Mouse (Mus musculus) testis, postnatal 14 days (tissue): ENCODE results near the gene Vac14.
"Not testable (repeated sequence)": the region's sequence is repeated elsewhere in the genome, so short reads cannot be mapped to it uniquely, and the experiment has no call there.

ENCODE experiments used
- DNase-seq: peaks from one replicate; pipeline ENCODE4 v3.0.0; 2021; ENCODE audit warnings: low spot score

The Vac14 gene

GRCm38 (mm10) chr8:110648577-110648976 is 30.2 kb downstream of the Vac14 start:
- DNase-seq: no peak

GRCm38 (mm10) chr8:110649286-110649685 is 30.9 kb downstream of the Vac14 start:
- DNase-seq: no peak

- DNase-seq: peak; percentile 70
These were observed 32.5 kb downstream of the Vac14 start for GRCm38 (mm10) chr8:110650838-110651237.

GRCm38 (mm10) chr8:110651847-110652246 is 33.5 kb downstream of the Vac14 start:
- no peak for DNase-seq

- no peak for DNase-seq
These were observed 36.0 kb downstream of the Vac14 start for GRCm38 (mm10) chr8:110654075-110655060.

- DNase-seq: no peak
These were observed 37.4 kb downstream of the Vac14 start for GRCm38 (mm10) chr8:110655827-110656226.

- DNase-seq: no peak
These were observed 39.3 kb downstream of the Vac14 start for GRCm38 (mm10) chr8:110657661-110658060.

- peak; percentile 24 for DNase-seq
These were observed 41.7 kb downstream of the Vac14 start for GRCm38 (mm10) chr8:110660121-110660520.

GRCm38 (mm10) chr8:110662545-110662944 is 44.2 kb downstream of the Vac14 start:
- no peak for DNase-seq

GRCm38 (mm10) chr8:110663015-110663742 is 44.8 kb downstream of the Vac14 start:
- DNase-seq: no peak

GRCm38 (mm10) chr8:110664202-110664896 is 46.0 kb downstream of the Vac14 start:
- peak; percentile 25 for DNase-seq

- DNase-seq: no peak
These were observed 46.6 kb downstream of the Vac14 start for GRCm38 (mm10) chr8:110665000-110665399.

- DNase-seq: not testable (repeated sequence)
These were observed 49.3 kb downstream of the Vac14 start for GRCm38 (mm10) chr8:110667590-110668177.

GRCm38 (mm10) chr8:110669932-110670628 is 51.7 kb downstream of the Vac14 start:
- DNase-seq: no peak

- DNase-seq: no peak
These were observed 52.9 kb downstream of the Vac14 start for GRCm38 (mm10) chr8:110671309-110671708.

GRCm38 (mm10) chr8:110672133-110672532 is 53.7 kb downstream of the Vac14 start:
- DNase-seq: no peak

- no peak for DNase-seq
These were observed 54.8 kb downstream of the Vac14 start for GRCm38 (mm10) chr8:110673168-110673567.

GRCm38 (mm10) chr8:110674589-110674988 is 56.2 kb downstream of the Vac14 start:
- no peak for DNase-seq

GRCm38 (mm10) chr8:110676702-110677101 is 58.3 kb downstream of the Vac14 start:
- no peak for DNase-seq

- no peak for DNase-seq
These were observed 58.8 kb downstream of the Vac14 start for GRCm38 (mm10) chr8:110677174-110677660.

- no peak for DNase-seq
These were observed 60.6 kb downstream of the Vac14 start for GRCm38 (mm10) chr8:110678989-110679388.
